Mouse (Mus musculus): Measurements from ENCODE around the gene 4833427G06Rik.

4833427G06Rik gene

GRCm38 (mm10) chr9:51060601-51061000 is 41.3 kb downstream of the 4833427G06Rik start, which contains the start of gene Btg4:
Gene Btg4 (plus strand): TSS chr9:51060901.
- no peak for DNase-seq

GRCm38 (mm10) chr9:51058951-51059521 is 42.8 kb downstream of the 4833427G06Rik start:
- DNase-seq, result peak; percentile 33 to 53

GRCm38 (mm10) chr9:51056360-51057324 is 45.2 kb downstream of the 4833427G06Rik start:
- DNase-seq, result no peak

- peak in 1 of 2 experiments; percentile 34 for DNase-seq
Observed at GRCm38 (mm10) chr9:51052180-51052579, 49.7 kb downstream of the 4833427G06Rik start.

- no peak for DNase-seq
Observed at GRCm38 (mm10) chr9:51042136-51042535, 59.7 kb downstream of the 4833427G06Rik start.

GRCm38 (mm10) chr9:51041491-51041980 is 60.3 kb downstream of the 4833427G06Rik start:
- DNase-seq, result no peak

- no peak for DNase-seq
Observed at GRCm38 (mm10) chr9:51032785-51033529, 68.9 kb downstream of the 4833427G06Rik start.

GRCm38 (mm10) chr9:51032291-51032690 is 69.6 kb downstream of the 4833427G06Rik start:
- DNase-seq, result no peak

- no peak for DNase-seq
Observed at GRCm38 (mm10) chr9:51031603-51032002, 70.3 kb downstream of the 4833427G06Rik start.
